Mouse (Mus musculus): Measurements from ENCODE around the gene Scn8a. TPM values are rescaled to one million over a fixed set of nuclear protein-coding genes. Genes with fewer than 3 reads are reported as not detected.

Gene Scn8a
- polyA plus RNA-seq, 2 experiments from 2014 or later, result 0.29 to 0.32 TPM

- no peak for ATAC-seq
Observed at GRCm38 (mm10) chr15:101075150-101075549, 205.5 kb downstream of the Scn8a start.

- no peak for ATAC-seq
Observed at GRCm38 (mm10) chr15:101075656-101076055, 206.0 kb downstream of the Scn8a start.

DNA sequence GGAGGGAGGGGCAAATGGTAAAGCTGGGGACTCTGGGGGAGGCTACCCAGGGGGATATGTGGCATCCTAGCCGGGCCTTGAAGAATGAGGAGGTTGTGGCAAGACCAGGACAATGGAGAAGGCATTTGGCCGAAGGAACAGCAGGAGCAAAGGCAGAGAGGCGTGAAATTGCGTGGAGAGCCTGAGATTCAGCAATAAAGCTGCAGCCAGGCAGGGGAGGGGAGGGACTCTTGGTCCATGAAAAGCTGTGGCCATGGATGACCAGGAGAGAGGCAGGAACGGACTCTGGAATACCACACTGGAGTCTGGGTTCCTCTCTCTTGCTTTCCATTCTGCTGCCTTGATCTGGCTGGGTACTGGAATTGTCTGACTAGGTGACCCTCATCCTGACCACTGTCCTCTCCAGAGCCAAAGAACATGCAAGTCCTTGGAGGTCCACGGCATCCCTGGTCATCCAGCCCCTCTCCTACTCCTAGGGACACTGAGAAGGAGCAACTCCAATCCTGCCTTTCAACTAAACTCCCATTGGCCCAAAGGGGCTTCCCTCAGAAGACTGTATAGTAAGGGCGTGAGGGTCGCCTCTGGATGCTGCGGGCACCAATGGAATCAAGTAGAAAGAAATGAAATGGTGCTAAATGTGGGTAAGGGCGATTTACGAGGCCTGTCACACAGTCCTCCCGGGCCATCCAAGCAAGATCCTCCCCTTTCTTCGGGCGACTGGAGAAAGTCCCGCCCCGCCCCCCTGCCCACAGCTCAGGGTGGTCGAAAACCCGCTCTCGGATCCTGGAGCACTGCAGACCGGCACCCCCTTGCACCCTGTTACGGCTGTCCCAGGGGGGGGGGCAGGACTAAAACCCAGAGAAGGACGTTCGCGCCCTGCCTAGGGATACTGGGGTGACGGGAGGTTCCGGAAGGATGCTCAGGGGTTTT, 206.7 kb downstream of the Scn8a start:
- no peak for ATAC-seq

DNA sequence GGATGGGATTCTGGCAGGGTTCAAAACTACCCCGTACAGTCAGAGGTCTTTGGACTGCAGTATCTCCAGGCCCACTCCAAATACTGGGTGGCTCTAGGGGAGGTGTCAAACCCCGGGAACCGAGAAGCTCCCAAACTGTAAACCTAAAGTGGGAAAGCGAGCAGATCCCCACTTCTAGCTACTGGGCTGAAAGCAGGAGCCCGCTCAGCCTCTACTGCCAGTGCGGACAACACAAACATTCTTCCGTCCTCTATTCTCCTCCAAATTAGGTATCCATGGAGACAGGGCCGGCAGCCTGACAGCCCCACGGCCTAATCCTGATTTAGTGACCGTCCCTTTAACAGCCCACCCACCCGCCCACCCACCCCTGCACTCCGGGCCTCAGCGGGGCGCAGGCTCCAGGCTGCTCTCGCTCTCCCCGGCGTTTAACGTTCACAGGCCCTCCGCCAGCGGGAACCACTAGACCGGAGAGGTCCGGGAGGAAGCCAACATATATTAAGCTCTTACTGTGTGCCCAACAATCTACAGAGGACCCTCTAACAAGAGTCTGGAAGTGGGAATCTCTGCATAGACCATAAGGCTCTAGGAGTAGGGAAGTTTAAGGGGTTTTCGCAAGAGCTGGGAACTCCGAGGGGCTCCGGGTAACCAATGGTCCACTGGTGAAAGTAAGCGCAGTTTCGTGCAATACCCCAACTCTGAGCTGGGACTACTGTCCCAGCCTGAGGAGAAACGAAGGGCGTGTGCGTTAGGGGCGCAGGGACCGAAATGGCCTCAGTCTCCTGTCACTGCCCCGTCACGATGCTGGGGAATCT, 207.5 kb downstream of the Scn8a start:
- no peak for ATAC-seq

DNA sequence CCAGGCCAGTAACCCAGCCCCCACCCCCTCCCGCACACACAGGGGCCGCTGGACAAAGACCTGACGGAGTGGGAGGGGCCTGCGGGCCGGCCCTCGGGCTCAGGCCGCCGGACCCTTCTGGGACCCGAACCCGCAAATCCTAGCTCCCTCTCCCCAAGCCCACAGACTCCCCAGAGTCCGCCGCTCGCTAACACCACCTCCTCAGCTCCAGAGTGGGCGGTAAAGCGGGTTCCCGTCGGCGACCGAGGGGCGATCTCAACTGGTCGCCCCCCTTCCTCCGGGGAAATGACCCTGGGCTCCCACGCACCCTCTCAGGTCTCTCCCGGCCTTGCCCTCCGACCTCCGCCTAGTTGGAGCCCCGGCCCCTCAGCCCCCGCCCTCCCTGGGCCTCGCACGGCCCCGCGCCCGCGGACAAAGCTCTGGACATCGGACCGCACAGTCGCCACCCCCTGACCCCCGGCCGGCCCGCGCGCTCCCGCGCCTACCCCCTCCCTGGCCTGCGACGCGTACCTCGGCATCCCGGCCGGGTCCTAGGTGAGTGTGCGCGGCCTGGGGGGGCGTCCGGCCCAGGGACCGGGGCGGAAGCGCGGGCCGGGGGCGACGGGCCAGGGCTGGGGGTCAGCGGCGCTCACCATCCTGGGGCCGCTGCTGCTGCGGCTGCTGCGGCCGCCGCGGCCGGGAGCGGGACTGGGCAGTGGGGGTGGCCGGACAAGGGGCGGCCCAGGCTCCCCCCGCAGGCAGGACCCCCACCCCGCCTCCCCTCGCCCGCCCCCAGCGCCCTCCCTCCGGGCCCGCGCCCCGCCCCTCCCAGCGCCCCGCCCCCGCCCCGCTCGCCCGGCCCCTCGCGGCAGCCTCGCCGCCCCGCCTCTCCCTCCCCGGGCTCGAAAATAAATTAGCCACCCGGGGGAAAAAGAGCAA, 208.4 kb downstream of the Scn8a start, which contains the start of gene Fignl2:
Gene Fignl2 (minus strand): TSS at position 755 of the 918 bp plus-strand sequence.
- no peak for ATAC-seq

GRCm38 (mm10) chr15:101078731-101079156, 209.1 kb downstream of the Scn8a start:
- ATAC-seq, result no peak

DNA sequence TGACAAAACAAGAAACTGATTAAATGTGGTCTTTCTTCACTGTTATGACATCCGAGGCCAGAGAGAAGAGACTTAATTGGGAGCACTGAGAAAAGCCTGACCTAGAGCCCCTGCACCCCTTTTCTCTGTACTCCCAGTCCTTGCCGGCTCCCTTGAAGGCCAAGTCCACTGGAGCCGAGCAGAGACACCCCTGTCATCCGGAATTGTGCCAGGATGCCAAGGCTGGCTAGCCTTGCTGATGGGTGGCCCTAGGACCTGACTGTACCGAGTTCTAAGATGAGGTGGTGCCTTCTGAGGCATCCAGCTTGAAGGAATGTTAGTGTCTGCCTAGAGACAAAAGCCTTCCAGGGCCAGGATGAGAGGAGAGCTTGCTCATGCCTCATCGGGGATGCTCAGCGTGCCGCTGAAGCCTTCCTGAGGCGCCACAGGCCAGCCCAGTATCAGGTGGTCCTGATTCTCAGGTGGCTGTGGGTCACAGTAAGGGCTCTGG, 210.4 kb downstream of the Scn8a start:
- ATAC-seq, result no peak

DNA sequence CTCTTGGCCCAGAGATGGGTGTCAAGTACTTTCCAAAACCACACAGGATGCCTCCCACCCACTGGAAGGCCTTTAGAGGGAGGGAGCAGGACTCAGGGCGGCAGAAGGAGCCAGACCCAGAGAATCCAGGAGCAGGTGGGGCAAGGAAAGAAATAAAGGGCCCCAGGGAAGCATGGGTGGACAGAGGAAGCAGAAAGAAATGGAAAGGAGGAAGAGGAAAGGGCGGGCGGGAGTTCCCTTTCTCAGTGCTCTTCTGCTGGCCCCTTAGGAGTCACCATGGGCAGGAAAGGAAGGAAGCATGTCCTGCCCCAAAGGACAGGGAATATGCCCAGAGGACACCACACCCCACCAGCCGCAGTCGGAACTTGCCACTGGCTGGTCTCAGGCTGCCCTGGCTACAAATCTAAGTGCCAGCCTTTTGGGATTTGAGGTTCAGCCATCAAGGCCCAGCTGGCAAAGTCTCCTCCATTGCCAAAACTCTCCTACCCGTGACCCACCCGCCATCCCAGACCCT, 211.4 kb downstream of the Scn8a start:
- no peak for ATAC-seq

DNA sequence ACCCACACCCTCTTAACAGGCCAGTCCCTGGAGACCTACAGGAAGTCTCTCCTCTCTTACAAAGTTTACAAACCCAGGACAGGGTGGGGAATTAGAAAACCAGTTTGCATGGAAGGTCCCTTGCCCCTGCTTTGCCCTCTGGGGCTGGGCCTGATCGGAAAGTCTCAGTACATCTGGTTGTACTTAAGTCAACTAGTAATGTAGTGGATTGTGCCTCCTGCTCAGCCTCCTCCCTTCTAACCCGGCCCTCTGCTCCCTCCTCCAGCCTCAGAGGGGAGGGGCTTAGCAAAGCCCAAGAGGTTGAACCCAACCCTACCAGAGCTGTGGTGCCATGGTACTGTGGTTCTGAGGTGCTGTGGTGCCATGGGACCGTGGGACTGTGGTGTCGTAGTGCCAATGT, 212.6 kb downstream of the Scn8a start:
- ATAC-seq, result no peak

- ATAC-seq, result no peak
Observed at GRCm38 (mm10) chr15:101084499-101084898, 214.8 kb downstream of the Scn8a start.

DNA sequence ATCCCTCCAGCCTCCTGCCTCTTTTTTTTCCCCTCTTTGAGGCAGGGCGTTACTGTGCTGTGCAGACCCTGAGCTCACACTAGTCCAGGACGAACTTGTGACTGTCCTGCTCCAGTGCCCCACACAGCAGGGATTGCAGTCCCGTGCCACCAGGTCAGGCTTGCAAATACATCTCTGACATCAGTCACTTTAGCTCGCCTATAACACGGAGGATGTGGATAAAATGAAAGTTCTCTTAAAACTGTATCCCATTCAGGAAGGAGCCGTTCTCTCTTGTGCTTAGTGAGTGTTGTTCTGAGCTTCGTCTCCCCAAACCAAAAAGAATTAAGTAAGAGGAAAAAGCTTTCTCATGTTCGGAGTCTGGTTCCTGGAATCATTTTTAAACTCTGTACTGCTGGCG, 216.8 kb downstream of the Scn8a start:
- no peak for ATAC-seq

- no peak for ATAC-seq
Observed at GRCm38 (mm10) chr15:101086956-101087355, 217.3 kb downstream of the Scn8a start.

GRCm38 (mm10) chr15:101088291-101088690, 218.6 kb downstream of the Scn8a start:
- ATAC-seq, result no peak

DNA sequence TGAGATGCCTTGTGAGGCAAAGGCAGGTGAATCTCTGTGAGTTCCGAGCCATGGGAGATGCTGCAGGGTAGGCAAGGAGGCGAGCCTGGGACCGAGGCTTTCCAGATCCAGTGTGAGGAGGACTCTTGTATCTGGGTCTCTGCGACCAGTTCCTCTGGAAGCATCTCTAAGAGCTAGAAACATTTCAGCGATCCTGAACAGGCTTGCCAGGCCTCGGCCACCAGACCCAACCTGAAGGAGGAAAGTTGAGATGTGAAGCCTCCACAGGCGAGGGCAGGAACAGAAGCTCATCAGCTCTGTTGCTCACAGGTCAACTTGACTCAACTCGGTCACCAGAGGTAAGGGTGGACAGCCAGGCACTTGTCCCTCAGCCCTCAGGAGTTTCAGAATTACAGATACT, 221.9 kb downstream of the Scn8a start:
- no peak for ATAC-seq

DNA sequence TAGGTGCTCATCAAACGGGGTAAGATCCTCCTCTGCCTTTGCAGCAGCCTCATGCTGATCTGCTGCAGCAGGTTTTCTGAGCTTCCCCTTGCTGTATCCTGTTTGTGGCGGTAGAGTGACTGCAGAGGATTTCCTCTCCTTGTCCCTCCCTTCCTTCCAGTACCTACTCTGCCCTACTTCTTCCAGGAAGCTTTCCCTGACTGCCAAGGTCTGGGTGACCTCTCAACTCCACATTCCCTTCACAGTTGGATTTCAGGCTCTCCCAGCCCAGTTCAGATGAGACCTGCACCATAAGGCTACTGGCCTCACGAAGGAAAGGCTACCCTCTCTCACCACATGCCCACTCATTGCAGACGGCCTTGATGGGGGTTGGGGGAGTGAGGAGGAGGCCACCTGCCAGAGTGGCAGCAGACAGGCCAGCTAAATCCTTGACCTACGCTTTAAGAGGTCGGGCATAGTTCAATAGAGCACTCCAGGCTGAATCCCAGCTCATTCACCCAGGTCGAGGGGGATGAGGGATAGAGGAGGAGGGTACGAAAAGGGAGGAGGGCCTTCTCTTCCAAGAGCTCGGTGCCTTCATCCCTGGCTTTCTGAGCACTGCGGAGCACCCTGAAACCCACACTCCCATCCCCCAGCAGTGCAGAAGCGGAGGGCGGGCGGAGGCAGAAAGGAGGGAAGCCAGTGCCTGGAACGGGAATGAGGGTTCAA, 222.6 kb downstream of the Scn8a start:
- no peak for ATAC-seq

- no peak for ATAC-seq
Observed at GRCm38 (mm10) chr15:101092829-101093648, 223.4 kb downstream of the Scn8a start.

- ATAC-seq, result no peak
Observed at GRCm38 (mm10) chr15:101093988-101094387, 224.3 kb downstream of the Scn8a start.

DNA sequence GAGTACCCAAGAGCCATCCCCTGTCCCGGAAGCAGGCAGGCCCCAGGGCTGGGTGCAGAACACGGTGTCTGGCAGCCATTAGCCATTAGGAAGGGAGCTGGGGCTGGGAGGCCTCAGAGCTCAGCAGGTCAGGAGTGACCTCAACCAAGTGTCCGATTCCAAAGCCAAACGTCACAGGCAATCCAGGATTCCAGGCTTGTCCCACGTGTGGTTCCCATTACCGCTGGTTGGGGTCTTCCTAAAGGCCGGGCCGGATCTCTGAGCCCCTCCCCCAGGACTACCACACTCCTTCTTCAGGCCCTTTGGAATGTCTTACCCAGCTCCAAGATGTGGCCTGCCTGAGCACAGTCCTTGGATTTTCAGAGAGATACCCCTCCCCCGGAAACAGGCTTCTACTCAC, 225.3 kb downstream of the Scn8a start:
- no peak for ATAC-seq

DNA sequence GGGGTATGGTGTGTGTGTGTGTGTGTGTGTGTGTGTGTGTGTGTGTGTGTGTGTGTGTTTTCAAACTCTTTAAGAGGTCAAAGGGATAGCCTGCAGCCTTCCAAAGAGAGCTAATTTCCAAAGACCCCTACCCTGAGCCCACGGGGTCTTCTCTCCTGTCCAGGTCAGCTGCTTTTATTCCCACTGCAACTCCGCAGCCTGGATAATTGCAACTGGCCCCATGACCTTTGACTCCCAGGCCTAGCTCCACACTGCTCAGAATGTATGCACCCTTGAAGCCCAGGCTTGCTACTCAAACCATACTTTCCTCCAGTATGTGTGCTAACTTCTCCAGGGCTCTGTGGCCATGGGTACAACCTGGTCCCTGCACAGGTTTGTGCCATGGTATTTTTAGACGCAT, 225.7 kb downstream of the Scn8a start:
- no peak for ATAC-seq

Measured in CD4-positive, CD25-positive, alpha-beta regulatory T cell, adult 4 months (primary cell).